Mouse (Mus musculus) embryo, embryonic 9.5 days (tissue): ENCODE measurements at regions not wholly inside any gene's neighbourhood (a gene's known extent, or its start where the extent isn't known, plus 50 kb on each side); places are given as distances from the start of the nearest gene placed in this dataset.
A peak's percentile ranks its signal among the peaks of the same experiment; 100 is the strongest.

ENCODE experiments used
- DNase-seq: peaks from one replicate; pipeline ENCODE4 v3.0.0-alpha.2; 2017; ENCODE audit errors: extremely low spot score

- DNase-seq: peak; percentile 65
Measured at GRCm38 (mm10) chr13:55962254-55962866, 126.4 kb upstream of the Pitx1 start.

DNA sequence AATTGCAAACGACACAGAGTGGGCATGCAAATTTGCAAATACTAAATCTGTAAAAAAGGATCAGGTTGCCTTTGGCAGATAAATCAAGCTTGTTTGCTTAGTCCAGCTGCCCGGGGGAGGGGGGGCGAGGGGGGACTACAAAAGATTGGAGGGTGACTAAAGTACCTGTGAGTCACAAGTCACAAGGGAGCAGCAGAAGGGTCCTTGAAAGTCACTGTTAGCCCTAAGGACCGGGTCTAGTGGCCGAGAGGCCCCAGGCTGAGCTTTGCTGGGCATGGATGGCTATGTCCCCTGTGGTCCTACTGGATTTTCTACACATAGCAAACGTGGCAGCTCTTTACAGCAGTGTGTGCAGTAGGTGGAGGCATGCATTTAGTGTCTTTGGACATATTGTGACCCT, 118.4 kb upstream of the Pitx1 start:
- no peak for DNase-seq

- no peak for DNase-seq
Measured at GRCm38 (mm10) chr13:55953426-55953825, 117.4 kb upstream of the Pitx1 start.

GRCm38 (mm10) chr13:55950773-55951172, 114.8 kb upstream of the Pitx1 start:
- no peak for DNase-seq

DNA sequence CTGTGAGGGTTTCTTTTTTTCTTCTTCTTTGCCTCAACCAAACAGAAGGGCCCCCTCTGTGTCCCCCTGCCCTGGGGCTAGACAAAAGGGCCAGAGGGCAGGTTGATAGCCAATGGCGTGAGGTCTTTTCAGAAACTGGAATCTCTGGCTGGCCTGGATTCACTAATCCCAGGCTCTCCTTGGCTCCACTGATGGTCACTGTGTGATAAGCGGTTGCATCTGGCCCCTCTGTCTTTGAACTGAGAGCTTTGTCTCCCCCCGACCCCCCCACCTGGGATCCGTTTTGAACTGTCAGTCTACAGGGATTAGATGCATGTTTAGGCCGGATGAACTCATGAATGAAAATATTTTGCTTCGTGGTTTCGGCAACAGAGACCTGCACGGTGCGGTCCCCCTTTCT, 112.6 kb upstream of the Pitx1 start:
- peak; percentile 33 for DNase-seq

DNA sequence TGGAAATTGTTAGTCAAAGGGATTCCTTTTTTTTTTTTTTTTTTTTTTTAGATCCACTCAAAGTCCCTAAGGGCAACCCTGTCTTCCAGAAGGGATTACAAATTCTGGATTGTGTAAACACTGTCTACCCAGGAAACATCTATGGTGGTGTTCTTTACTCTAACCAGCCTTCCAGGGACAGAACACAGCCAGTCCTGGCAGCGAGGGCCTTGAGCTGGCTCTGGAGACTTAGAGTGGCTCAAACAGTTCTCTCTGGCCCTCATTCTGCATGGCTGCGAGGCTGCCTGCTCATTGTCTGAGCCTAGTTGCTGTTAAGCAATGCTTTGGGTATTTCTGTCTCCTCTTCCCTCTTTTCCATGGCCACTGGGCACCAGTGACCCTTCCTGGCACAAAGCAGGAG, 112.2 kb upstream of the Pitx1 start:
- no peak for DNase-seq

- DNase-seq: no peak
Measured at GRCm38 (mm10) chr13:55937417-55937816, 101.4 kb upstream of the Pitx1 start.

DNA sequence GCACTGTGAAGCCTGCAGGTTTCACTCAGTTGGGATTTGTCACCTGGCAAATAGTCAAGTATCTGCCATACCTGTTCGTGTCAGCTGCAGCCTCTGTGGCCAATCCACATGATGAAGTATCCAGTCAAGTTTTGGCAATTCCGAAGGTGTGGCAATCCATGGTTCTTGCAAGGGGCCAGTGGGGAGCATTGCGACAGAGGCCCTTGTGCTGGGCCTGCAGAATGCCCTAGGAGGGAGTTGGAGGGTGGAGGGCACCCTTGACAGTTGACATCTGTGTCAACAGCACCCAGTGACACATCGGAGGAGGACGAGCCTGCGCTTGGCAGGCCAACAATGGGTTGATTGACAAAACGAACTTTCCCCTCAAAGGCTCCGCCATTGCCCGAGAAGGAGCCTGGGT, 101.0 kb upstream of the Pitx1 start:
- no peak for DNase-seq

DNA sequence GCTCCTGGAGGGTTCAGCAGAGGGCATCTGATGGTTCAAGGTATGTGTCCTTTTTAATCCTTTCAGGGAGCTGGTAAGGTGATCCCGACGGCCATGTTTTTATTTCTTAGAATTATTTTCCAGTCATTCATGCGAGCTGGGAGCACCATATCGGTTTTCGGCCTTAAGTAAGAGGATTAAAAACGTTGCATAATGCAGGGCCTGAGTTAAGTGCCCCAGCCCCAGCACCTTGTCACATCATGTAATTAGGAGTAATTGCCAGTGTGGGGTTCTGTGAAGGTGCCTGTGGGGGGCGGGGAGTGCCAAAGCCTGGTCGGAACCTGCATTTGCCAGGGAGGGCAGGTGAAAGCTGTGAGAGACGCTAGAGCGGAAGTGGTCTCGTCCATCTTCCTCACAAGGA, 94.6 kb upstream of the Pitx1 start:
- no peak for DNase-seq

- no peak for DNase-seq
Measured at GRCm38 (mm10) chr13:55929814-55930213, 93.8 kb upstream of the Pitx1 start.

- peak; percentile 62 for DNase-seq
Measured at GRCm38 (mm10) chr13:55923505-55924136, 87.6 kb upstream of the Pitx1 start.

DNA sequence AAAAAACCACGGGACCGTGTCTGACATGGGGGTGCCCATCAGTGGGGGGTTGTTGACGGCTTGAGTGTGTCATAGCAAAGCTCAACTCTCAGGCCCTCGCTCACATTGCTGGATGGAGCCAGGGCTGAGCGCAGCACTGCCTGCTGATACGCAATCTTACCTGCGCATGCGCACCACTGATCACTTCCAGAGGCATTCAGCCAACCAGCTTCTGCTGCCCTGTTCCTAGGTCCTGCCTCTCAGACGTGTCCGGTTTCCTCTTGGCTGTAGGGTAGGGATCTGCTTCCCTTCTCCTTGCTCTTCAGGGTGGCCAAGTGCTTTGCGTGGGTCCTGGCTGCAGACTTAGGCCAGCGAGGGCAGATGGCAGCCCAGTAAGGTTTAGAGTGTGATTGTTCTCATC, 81.3 kb upstream of the Pitx1 start:
- DNase-seq: no peak

DNA sequence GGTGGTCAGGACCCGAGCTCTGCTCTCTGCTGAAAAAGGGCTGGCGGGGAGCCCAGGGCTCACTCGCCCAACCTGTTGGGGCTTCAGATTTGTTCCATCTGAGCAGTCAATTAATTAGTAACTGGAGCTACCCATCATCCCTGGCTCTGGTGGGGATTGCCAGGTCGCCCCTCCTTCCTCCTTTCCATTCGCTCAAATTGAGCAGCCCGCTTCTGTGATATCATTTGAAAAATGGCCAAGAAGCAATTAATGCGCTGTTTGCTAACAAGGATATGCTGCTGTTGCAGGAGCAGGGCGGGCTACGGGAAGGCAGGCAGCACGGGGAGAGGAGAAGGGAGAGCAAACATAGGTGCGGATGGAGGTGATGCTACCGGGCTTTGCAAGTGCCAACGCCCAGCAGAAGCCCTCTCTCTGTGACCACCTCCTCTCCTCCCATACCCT, 76.3 kb upstream of the Pitx1 start:
- no peak for DNase-seq

GRCm38 (mm10) chr13:55909941-55910340, 73.9 kb upstream of the Pitx1 start:
- no peak for DNase-seq

- DNase-seq: no peak
Measured at GRCm38 (mm10) chr13:55904884-55905283, 68.9 kb upstream of the Pitx1 start.

GRCm38 (mm10) chr13:55902255-55902654, 66.3 kb upstream of the Pitx1 start:
- no peak for DNase-seq

DNA sequence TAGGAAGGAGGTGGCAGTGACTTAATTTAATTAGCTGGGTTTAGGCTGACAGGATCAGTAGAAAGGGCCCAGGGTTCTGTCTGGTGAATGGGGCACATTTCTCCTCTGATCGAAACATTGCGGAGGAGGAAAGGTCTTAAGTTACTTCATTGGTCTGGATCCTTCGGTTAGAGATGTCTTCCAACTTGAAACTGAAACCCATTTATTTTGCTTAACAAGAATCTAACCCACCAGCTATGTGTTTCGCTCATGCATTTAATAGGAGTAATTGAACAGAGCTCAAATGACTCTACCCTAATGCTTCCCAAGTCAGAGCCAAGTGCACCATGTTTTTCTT, 64.2 kb upstream of the Pitx1 start:
- DNase-seq: no peak

- no peak for DNase-seq
Measured at GRCm38 (mm10) chr13:55899501-55900189, 63.7 kb upstream of the Pitx1 start.

DNA sequence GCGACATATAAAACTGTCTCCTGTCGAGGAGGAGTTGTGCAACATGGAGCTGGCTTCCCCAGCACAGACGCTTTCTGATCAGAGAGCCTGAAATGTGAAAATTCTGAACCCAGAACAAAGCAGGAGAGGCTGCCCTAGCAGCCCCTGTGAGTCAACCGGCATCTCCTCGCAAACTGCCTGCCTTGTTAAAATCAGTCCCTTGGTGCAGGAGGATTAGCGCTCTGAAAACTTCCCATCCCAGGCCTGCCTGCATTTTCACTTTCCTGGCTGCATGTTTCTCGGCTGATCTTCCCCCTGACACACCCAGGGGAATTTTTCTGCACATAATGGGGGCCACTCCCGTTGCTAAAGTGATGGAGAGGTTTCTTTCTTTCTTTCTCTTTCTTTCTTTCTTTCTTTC, 63.0 kb upstream of the Pitx1 start:
- no peak for DNase-seq

GRCm38 (mm10) chr13:55898257-55898950, 62.4 kb upstream of the Pitx1 start:
- no peak for DNase-seq

- DNase-seq: no peak
Measured at GRCm38 (mm10) chr13:55895505-55895904, 59.5 kb upstream of the Pitx1 start.

- no peak for DNase-seq
Measured at GRCm38 (mm10) chr13:55893154-55894018, 57.4 kb upstream of the Pitx1 start.
